Mouse (Mus musculus) effector memory CD4-positive, alpha-beta T cell, adult 5 months (primary cell): ENCODE data around the gene Tmem28. TPM values are rescaled to one million over a fixed set of nuclear protein-coding genes. Genes with fewer than 3 reads are reported as not detected.

Experiments used
- polyA plus RNA-seq: library from polyadenylated mRNA; unstranded; fragments of 100-300 nt; shearing (Covaris generic); gene quantifications from one replicate; pipeline ENCODE4 v1.2.1, GENCODE M21; 2017

Gene Tmem28
- polyA plus RNA-seq, result not detected

GRCm38 (mm10) chrX:99820790-99821395 lies at the start of gene Tmem28:
Tmem28 (plus strand) TSS chrX:99821021.

Other genes with a start within 250 kb of the Tmem28 start
- not detected for gene Eda, start 154.6 kb downstream of the Tmem28 start, polyA plus RNA-seq